Mouse (Mus musculus): ENCODE measurements around the gene Gm21244.
"Not testable (repeated sequence)": the region's sequence is repeated elsewhere in the genome, so short reads cannot be mapped to it uniquely, and the experiment has no call there.

Gene Gm21244

GRCm38 (mm10) chrY:7169193-7169592 is at the start of gene Gm21244:
TSS of gene Gm21244 (minus strand) at chrY:7169293.
- not testable (repeated sequence) for DNase-seq (ENCODE audit: extremely low read depth, low read depth, low spot score)
